Mouse (Mus musculus): ENCODE results near the gene Bfsp1.

The Bfsp1 gene

DNA sequence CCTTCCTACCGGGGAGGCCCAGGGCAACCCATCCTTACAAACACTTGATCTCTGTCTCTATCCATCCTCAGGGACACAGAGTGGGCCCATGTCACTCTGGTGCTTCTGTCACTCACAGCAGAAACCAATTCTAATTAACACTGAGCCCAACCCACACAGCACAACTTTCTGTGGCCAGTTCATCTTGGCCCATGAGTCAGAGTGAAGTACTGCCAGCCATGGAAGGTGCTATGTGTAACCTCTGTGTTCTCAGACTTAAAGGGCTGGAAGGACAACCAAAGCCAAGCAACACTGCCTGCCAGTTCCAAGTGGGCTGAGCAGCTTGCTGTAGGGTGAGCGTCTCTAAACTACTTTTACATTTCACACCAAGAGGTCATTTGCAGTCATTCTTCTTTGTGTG is 3.8 kb downstream of the Bfsp1 start:
- no peak for DNase-seq (ENCODE audit: low spot score in 2 of 2)

GRCm38 (mm10) chr2:143853447-143853846 is 9.5 kb downstream of the Bfsp1 start:
- DNase-seq (ENCODE audit: low spot score in 2 of 2) = no peak

DNA sequence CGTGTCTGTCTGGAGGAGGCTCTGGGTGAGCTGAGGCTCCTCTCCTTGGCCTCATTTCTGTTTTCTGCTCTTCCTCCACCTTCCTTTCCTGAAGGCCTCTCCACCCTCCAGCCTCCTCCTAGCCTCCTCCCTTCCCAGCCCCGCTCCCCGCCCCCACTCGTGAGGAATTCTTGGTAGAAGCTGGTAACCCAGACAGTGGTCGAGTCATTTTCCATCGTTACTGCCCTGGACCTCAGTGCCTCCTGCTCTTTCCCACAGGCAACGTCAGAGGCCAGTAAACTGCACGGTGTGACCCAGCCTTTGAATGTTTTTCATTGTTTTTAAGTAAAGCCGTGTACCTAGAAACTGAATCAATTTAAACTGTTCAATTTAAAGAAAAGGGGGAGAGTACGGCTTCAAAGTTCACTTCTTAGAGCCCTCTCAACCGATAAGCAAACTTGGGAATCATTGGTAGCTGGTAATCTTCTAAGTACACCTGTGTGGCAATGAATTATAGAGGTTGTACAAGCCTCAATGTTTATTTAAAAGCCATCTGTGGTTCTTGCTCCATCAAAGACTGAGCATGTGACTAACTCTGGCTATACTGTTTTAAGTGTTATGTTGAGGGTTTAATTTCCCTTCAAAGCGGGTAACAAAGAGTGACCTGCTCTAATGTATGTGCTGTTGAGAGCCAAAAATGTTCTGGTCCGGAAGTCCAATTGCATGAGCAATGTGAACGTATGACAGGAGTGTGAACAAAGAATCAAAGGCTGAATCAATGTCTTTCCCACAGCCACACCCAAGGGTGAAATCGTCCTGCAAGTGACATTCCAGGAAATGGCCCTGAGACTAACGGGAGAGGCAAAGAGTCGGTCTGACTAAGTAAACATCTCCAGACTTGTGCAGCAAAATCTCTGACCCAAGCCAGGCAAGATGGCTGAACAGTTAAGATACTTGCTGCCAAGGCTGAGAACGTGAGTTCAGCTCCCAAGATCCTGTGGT is 10.4 kb downstream of the Bfsp1 start:
- DNase-seq (ENCODE audit: low spot score in 2 of 2) = no peak

DNA sequence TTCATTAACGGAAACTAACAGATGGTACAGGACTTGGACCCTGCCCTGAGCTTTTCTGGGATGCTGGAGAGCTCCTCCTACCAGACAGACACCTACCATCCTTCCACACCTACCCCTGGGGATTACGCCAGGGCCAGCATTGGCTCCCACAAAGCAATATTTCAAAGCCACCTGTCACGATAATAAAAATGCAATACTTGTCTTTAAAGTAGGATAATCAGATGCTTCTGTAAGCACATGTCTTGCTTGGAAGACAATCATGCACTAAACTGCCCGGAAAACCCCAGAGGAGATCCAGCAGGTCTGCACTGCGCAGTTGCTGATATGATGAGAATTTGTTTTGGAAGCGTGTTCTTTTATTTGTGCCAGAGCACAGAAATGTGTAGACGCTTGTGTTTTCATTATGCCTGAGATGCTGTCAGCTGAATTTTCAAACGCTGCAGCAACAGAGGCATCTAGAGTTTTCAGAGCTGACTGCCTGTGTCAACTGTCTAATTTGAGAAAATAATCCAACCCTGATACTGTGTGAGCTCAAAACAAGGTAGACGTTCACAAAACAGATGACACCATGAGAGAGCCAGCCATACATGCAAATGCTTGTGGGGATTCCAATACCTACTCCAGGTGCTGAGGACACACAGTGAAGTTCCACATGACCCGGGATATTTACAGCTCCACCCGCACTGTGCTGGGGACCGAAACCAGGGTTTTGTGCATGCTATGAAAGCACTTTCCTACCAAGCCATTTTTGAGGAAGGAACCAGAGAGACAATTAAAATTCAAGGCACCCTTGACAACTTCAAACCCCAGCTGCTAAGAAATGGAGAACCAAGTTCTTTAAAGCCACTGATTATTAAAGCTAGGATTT is 11.4 kb downstream of the Bfsp1 start:
- DNase-seq (ENCODE audit: low spot score in 2 of 2) = no peak

GRCm38 (mm10) chr2:143847291-143847690 is 15.7 kb downstream of the Bfsp1 start:
- no peak for DNase-seq (ENCODE audit: low spot score in 2 of 2)

DNA sequence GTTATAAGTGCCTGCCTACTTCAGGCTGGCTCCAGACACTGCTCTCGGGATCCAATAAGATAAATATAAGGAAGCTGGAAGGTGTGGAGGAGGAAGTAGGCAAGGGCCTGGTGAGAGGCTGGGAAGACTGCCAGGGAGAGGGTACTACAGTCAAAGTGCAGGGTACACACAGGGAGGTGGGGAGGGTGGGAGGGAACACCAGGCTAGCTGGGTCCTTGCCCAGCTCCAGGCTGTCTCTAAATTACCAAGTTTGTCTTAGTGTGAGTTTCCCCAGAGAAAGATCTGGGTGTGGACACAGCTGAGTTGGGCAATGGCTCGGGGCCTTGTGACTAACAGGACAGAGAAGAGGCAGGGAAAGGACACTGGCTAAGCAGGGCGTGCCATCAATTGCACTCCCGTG is 16.2 kb downstream of the Bfsp1 start:
- no peak for DNase-seq (ENCODE audit: low spot score in 2 of 2)

GRCm38 (mm10) chr2:143844779-143845178 is 18.2 kb downstream of the Bfsp1 start:
- DNase-seq (ENCODE audit: low spot score in 2 of 2) = no peak

DNA sequence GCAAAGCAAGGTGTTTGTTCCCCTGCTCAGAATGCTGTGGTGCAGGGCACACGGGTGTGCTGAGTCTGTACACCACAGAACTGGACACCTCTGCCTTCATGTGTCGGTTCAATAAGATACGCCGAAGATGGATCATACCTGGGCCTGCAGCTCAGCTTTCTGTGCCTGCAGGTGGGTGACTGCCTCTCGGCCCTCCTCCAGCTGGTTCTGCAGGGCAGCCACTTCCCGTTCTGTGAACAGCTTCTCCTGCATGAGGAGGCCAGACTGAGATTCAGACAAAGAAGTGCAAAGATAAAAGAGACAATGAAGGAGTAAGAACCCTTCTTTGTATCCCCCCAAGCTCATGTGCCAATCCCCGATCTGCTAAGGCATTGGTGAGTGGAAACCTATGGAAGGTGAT is 21.4 kb downstream of the Bfsp1 start:
- no peak for DNase-seq (ENCODE audit: low spot score in 2 of 2)

DNA sequence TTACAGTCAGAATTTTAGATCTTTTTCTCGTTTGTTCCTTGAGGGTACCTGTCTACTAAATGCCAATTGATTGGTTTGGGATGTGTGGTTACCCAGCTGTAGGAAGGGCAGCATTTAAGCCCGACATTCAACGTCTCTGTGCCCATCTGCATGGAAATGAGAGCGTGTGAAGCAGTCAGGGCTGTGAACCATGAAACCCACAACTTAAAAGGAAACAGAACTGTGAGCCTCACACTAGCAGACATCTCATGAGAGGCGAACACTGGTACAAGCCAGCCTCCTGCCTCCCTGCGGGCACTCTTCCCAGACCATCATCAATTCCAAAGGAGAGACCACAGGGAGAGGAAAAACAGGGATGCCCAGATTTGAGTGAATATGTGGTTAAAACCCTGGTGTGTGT is 22.1 kb downstream of the Bfsp1 start:
- no peak for DNase-seq (ENCODE audit: low spot score in 2 of 2)

DNA sequence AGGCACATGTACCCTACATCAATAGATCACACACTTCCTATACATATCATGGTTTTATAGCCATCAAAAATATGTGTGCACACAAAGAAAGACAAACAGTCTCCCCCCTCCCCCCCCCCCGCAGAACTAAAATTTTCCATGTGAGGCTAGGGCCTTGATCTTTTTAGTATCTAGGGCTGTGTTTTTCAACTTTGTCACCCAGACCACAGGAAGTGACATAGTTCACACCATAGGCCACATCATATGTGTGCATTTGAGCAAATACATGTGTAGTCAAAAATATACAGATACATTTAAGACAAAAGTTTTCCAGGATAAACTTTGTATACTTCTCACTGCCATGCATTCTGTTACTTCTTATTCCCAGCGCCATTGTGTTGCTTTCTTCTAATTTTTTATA is 23.5 kb downstream of the Bfsp1 start:
- DNase-seq (ENCODE audit: low spot score in 2 of 2) = no peak

GRCm38 (mm10) chr2:143838698-143839097 is 24.3 kb downstream of the Bfsp1 start:
- DNase-seq (ENCODE audit: low spot score in 2 of 2) = no peak

DNA sequence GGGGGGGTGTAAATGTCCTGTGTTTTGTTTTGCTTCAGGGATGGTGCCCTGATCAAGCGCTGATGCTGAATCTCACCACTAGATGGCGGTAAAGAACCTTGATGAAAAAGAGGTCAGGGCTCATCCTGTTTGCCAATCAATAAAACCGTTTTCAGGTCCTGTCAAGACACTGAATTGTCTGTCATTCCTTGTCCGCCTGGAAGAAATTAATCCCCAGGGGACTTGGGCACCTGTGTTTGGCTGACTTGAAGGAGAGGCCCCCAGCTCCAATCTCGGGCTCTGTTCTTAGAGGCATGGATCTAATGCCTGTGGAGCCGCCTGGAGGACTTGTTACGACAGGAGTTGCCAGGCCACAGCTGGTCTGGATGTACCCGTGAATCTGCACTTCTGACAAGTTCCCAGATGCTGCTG is 25.7 kb downstream of the Bfsp1 start:
- DNase-seq (ENCODE audit: low spot score in 2 of 2) = peak in 1 of 2 experiments; percentile 44

DNA sequence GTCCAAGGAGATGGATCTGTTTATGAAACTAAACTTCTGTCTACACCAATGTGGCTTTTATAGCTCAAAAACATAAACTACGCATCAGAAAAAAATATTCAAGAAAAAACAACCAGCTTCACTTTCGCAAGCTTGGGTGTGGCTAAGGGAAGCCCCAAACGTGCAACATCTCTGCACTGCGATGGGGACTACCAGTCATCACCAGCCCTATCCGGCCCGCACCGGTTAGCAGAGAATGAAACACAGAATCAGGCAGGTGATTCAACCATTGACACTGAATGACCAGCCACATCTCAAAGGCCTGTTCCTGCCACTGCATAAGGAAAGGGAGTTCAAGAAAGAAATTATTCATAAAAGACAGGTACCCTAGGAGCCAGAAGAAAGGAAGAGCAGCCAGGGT is 27.2 kb downstream of the Bfsp1 start:
- no peak for DNase-seq (ENCODE audit: low spot score in 2 of 2)

GRCm38 (mm10) chr2:143834082-143834481 is 28.9 kb downstream of the Bfsp1 start:
- DNase-seq (ENCODE audit: low spot score in 2 of 2) = no peak

DNA sequence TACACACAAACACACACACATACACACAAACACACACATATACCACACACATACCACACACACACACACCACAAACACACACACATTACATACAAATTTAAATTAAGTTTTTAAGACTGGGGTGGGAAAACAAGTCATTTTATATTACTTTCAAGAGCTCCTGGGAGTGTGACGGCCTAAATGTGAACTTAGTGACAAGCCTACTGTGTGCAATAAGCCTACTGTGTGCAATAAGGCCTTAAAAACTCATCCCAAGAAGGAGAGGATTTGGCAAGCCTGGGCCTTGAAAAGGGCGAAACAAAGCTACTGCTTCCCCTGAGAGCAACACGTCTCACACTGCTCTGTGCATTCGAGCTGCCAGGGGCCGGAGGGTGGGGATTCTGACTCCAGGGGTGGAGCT is 30.3 kb downstream of the Bfsp1 start:
- DNase-seq (ENCODE audit: low spot score in 2 of 2) = no peak

GRCm38 (mm10) chr2:143831645-143832044 is 31.3 kb downstream of the Bfsp1 start:
- DNase-seq (ENCODE audit: low spot score in 2 of 2) = no peak

DNA sequence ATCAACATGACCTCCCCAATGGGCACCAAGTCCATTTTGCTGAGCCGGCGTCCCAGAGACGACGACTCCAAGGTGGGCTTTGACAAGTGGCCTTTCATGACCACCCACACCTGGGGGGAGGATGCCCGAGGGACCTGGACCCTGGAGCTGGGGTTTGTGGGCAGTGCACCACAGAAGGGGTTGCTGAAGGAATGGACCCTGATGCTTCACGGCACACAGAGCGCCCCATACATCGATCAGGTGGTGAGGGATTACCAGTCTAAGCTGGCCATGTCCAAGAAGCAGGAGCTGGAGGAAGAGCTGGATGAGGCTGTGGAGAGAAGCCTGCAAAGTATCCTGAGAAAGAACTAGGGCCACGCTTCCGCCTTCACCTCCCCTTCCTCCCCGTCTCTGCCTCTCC is 49.5 kb downstream of the Bfsp1 start:
- DNase-seq (ENCODE audit: low spot score in 2 of 2) = no peak

- DNase-seq (ENCODE audit: low spot score in 2 of 2) = no peak
These were observed 50.7 kb downstream of the Bfsp1 start for GRCm38 (mm10) chr2:143812262-143812661.

- DNase-seq (ENCODE audit: low spot score in 2 of 2) = no peak
These were observed 54.2 kb downstream of the Bfsp1 start for GRCm38 (mm10) chr2:143808789-143809188.

- DNase-seq (ENCODE audit: low spot score in 2 of 2) = no peak
These were observed 55.9 kb downstream of the Bfsp1 start for GRCm38 (mm10) chr2:143806924-143807664.

GRCm38 (mm10) chr2:143806140-143806923 is 56.6 kb downstream of the Bfsp1 start:
- no peak for DNase-seq (ENCODE audit: low spot score in 2 of 2)

All from frontal cortex, postnatal 10 days (tissue).